Mouse (Mus musculus) midbrain, embryonic 11.5 days (tissue): ENCODE measurements around the gene Stim2. TPM values are rescaled to one million over a fixed set of nuclear protein-coding genes. Genes with fewer than 3 reads are reported as not detected.

ENCODE experiments used
- ATAC-seq: fragments of 200-750 bp; cut with Nextera tagmentation; 2 replicates; pipeline ENCODE4 v1.8.0; 2017; ENCODE audit warnings: moderate TSS enrichment, moderate library complexity; ENCODE audit not compliant: low FRiP score
- DNase-seq: peaks from one replicate; pipeline ENCODE4 v3.0.0; 2015; ENCODE audit warnings: low spot score; ENCODE audit errors: missing footprints
- H3K27ac ChIP-seq: fragments of 300-500 bp; sonication (generic); 2 replicates; pipeline ENCODE4 v1.5.1; 2014; ENCODE audit warnings: low read depth, low read length
- H3K27me3 ChIP-seq: fragments of 300-500 bp; sonication (generic); 2 replicates; pipeline ENCODE4 v1.6.1; 2014; ENCODE audit warnings: mild to moderate bottlenecking, low read length, moderate library complexity, mixed read lengths; ENCODE audit not compliant: control insufficient read depth, insufficient read depth
- H3K36me3 ChIP-seq: fragments of 300-500 bp; sonication (generic); 2 replicates; pipeline ENCODE4 v1.6.1; 2014; ENCODE audit warnings: mild to moderate bottlenecking, low read length, moderate library complexity, mixed read lengths; ENCODE audit not compliant: control insufficient read depth, insufficient read depth
- H3K4me1 ChIP-seq: fragments of 300-500 bp; sonication (generic); 2 replicates; pipeline ENCODE4 v1.6.1; 2014; ENCODE audit warnings: low read length; ENCODE audit not compliant: control insufficient read depth, insufficient read depth
- H3K4me2 ChIP-seq: fragments of 300-500 bp; sonication (generic); 2 replicates; pipeline ENCODE4 v1.6.1; 2014; ENCODE audit warnings: mild to moderate bottlenecking, moderate library complexity
- H3K4me3 ChIP-seq: fragments of 300-500 bp; sonication (generic); 2 replicates; pipeline ENCODE4 v1.5.1; 2014; ENCODE audit warnings: low read depth, low read length
- H3K9ac ChIP-seq: fragments of 300-500 bp; sonication (generic); 2 replicates; pipeline ENCODE4 v1.6.1; 2014; ENCODE audit warnings: low read length
- H3K9me3 ChIP-seq: fragments of 300-500 bp; sonication (generic); 2 replicates; pipeline ENCODE4 v1.6.1; 2016; ENCODE audit warnings: low read length; ENCODE audit not compliant: control insufficient read depth
- WGBS: fragments of 180-500 bp; shearing (Covaris S2); extraction: QIAGEN DNeasy Blood & Tissue Kit; methylation state at CpG from one replicate; pipeline ENCODE4 v1.1.7; 2014; 5-methylcytosine and 5-hydroxymethylcytosine counted together
- polyA plus RNA-seq: library from polyadenylated mRNA; unstranded; fragments of >200 nt; fragmentation: Nextera tagmentation; extraction: Ambion mirVana; gene quantifications from 2 replicates; pipeline ENCODE4 v1.2.1, GENCODE M21; 2014

Stim2 gene
- 23.1 and 24.0 TPM in 2 replicates for polyA plus RNA-seq

DNA sequence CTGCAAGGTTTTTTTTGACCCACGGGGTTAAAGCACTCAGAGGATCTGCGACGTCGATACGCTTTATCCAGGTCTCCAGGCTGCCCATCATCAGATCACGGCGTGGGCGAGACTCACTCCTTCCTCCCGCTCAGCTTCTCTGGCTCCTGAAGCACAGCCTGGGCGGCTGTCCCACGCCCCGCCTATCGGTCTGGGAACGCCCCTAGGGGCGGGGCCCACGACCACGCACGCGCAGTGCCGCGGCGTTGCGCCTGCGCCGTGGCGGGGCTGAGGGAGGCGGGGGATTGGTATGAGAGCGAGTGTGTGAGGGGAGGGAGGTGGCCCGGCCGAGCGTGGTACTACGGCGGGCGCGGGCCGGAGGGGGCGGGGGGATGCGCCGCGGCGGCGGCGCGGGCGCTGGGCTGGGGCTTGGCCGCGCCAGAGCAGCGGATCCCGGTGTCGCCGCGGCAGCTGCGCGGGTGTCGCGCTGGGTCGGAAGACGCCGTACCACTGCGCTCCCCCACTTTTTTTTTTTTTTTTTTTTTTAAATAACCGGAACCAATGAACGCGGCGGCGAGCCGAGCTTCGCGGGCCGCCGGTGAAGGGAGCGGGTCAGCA is at the start of gene Stim2:
Stim2 (plus strand) TSS at position 354 of the 597 bp plus-strand sequence.
- peak within 1 kb of the TSS; percentile 91 for H3K9ac ChIP-seq
- no peaks in the 10 kb centered on the region; the same call in 1 of the 2 replicates for H3K27me3 ChIP-seq
- ATAC-seq, result peak; percentile 97
- DNase-seq, result peak; percentile 100
- H3K9me3 ChIP-seq, result no peaks in the 10 kb centered on the region
- H3K36me3 ChIP-seq, result no peaks in the 10 kb centered on the region
- peak within 1 kb of the TSS; percentile 85 for H3K27ac ChIP-seq
- H3K4me1 ChIP-seq, result peaks cover 16% of the 10 kb centered on the region
- WGBS, result 1% methylated on average over 49 of the region's 71 CpGs
- H3K4me2 ChIP-seq, result peak within 1 kb of the TSS; percentile 80
- peak within 1 kb of the TSS; percentile 86 for H3K4me3 ChIP-seq

DNA sequence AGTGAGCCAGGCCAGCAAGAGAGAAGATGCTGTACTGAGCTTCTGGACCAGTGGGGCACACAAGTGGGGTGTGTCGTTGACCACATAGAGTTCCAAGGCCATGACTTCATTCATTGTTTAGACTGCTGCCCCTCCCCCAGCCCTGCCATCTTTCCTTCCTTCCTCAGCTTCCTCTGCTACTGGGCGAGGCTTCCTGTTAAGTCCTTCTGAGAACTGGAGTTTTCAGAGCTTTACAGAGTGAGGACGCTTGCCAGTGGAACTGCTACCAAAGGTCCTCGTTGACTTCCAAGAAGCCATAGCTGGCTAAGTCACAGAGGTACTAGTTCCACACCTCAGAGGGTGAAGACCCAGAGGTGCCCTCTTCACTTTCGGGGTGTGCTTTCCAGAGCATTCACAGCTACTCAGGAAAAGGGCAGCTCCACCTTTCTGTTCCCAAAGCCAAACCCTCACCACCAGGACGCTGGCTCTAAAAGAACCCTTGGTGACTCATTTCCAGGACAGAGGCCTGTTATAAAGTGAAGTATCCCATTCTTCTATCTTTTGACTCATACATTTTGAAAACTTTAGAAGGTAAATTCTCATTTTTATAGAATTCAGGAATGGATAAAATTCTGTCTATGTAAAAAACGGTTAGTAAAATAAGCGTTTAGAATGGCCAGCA is 49.6 kb upstream of the Stim2 start:
- Histone ChIP-seq H3K4me3 (no peak overlapping the region), H3K4me1 (no peaks in the 10 kb centered on the region), H3K9ac (no peak overlapping the region), H3K4me2 (no peak overlapping the region), H3K27me3 (no peaks in the 10 kb centered on the region), H3K27ac (no peak overlapping the region), H3K9me3 (no peaks in the 10 kb centered on the region), H3K36me3 (no peaks in the 10 kb centered on the region)
- 84% methylated on average over 8 of the region's 8 CpGs for WGBS
- ATAC-seq (no peak), DNase-seq (no peak)

DNA sequence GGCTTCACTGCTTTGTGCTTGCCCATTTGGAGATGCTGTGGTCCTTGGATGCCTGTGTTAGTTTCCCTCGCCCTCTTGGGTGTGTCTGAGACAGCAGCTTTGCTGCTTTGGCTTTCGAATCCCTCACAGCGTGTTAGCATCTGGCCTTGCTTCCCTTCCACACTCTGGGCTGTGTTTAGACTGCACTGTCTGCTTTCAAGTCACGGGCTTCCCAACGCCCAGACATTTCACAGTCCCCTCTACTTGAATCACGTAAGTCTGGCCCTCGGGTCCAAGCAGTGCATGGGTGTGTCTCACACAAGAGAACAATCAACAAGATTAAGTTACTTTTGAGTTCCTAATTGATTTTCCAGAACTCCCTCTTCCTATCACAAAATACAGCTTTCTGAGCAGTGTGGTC is 48.1 kb upstream of the Stim2 start:
- H3K27me3 ChIP-seq, result no peaks in the 10 kb centered on the region

GRCm38 (mm10) chr5:53953216-53953615 is 45.1 kb upstream of the Stim2 start:
- H3K9me3 ChIP-seq, result no peaks in the 10 kb centered on the region
- ATAC-seq, result no peak
- H3K9ac ChIP-seq, result no peak overlapping the region
- H3K4me1 ChIP-seq, result no peaks in the 10 kb centered on the region
- no peaks in the 10 kb centered on the region for H3K27me3 ChIP-seq
- H3K4me3 ChIP-seq, result no peak overlapping the region
- DNase-seq, result no peak
- no peaks in the 10 kb centered on the region for H3K36me3 ChIP-seq
- no peak overlapping the region for H3K27ac ChIP-seq
- no peak overlapping the region for H3K4me2 ChIP-seq

More for the DNA sequence above, 48.1 kb upstream of the Stim2 start:
- no peaks in the 10 kb centered on the region for H3K36me3 ChIP-seq
- H3K4me3 ChIP-seq, result no peak overlapping the region
- no peaks in the 10 kb centered on the region for H3K9me3 ChIP-seq
- H3K9ac ChIP-seq, result no peak overlapping the region
- ATAC-seq, result no peak
- DNase-seq, result no peak
- H3K4me2 ChIP-seq, result no peak overlapping the region
- no peak overlapping the region for H3K27ac ChIP-seq
- WGBS, result 71% methylated on average over 7 of the region's 7 CpGs
- H3K4me1 ChIP-seq, result no peaks in the 10 kb centered on the region

DNA sequence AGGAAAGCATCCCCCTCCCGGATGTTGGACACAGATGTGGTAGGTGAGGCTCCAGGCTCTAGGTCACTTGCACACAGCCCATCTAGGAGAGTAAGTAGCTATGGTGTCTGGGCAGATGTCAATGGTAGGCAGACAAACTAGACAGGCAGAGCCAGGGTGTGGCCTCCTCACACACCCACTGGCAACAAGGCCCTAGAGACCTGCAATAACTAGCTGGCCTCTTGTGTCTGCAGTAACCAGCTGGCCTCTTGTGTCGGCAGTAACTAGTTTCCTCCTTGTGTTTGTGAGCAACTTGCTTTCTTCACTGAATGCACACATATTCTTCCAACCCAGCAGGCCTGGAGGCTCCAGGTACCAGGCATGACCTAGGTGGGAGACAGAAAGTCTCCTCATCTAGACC is 44.5 kb upstream of the Stim2 start:
- Histone ChIP-seq H3K4me2 (no peak overlapping the region), H3K27me3 (no peaks in the 10 kb centered on the region), H3K27ac (no peak overlapping the region), H3K9me3 (no peaks in the 10 kb centered on the region), H3K36me3 (no peaks in the 10 kb centered on the region), H3K4me3 (no peak overlapping the region), H3K4me1 (no peaks in the 10 kb centered on the region), H3K9ac (no peak overlapping the region)
- ATAC-seq (no peak), DNase-seq (no peak)
- 90% methylated on average over 2 of the region's 2 CpGs for WGBS

DNA sequence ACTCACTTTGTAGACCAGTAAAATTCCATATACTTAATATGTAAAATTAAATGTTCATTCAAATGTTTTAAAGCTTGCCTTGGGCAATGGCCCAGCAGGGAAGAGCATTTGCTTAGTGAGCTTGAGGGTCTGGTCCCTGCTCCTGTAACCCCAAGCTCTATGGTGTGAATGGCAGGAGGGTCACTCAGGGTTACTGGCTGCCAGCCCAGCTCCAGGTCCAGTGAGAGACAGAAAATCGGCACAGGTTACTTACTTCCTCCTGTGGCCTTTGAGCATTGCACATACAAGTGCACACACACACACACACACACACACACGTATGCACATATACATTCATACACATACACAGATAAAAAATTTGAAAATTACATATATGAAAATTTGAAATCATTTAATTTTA is 42.3 kb upstream of the Stim2 start:
- no peak for ATAC-seq

GRCm38 (mm10) chr5:53956396-53957314 is 41.6 kb upstream of the Stim2 start:
- no peak for DNase-seq
- no peaks in the 10 kb centered on the region for H3K9me3 ChIP-seq
- H3K36me3 ChIP-seq, result no peaks in the 10 kb centered on the region
- WGBS, result 88% methylated on average over 19 of the region's 19 CpGs
- H3K4me2 ChIP-seq, result no peak overlapping the region
- no peaks in the 10 kb centered on the region for H3K27me3 ChIP-seq
- ATAC-seq, result no peak
- no peak overlapping the region for H3K4me3 ChIP-seq
- H3K27ac ChIP-seq, result no peak overlapping the region
- H3K4me1 ChIP-seq, result no peaks in the 10 kb centered on the region
- H3K9ac ChIP-seq, result no peak overlapping the region

More for the DNA sequence above, 42.3 kb upstream of the Stim2 start:
- Histone ChIP-seq H3K9me3 (no peaks in the 10 kb centered on the region), H3K4me1 (no peaks in the 10 kb centered on the region), H3K27me3 (no peaks in the 10 kb centered on the region), H3K4me2 (no peak overlapping the region), H3K36me3 (no peaks in the 10 kb centered on the region), H3K9ac (no peak overlapping the region), H3K4me3 (no peak overlapping the region), H3K27ac (no peak overlapping the region)
- DNase-seq, result no peak
- WGBS, result 84% methylated on average over 2 of the region's 2 CpGs

- no peaks in the 10 kb centered on the region for H3K9me3 ChIP-seq
- ATAC-seq (no peak), DNase-seq (no peak)
- no peaks in the 10 kb centered on the region for H3K27me3 ChIP-seq
- H3K4me1 ChIP-seq, result no peaks in the 10 kb centered on the region
- 67% methylated on average over 6 of the region's 6 CpGs for WGBS
- no peaks in the 10 kb centered on the region for H3K36me3 ChIP-seq
- H3K27ac ChIP-seq, result no peak overlapping the region
- H3K9ac ChIP-seq, result no peak overlapping the region
- H3K4me2 ChIP-seq, result no peak overlapping the region
- no peak overlapping the region for H3K4me3 ChIP-seq
Measured at GRCm38 (mm10) chr5:53957348-53957747, 41.0 kb upstream of the Stim2 start.

DNA sequence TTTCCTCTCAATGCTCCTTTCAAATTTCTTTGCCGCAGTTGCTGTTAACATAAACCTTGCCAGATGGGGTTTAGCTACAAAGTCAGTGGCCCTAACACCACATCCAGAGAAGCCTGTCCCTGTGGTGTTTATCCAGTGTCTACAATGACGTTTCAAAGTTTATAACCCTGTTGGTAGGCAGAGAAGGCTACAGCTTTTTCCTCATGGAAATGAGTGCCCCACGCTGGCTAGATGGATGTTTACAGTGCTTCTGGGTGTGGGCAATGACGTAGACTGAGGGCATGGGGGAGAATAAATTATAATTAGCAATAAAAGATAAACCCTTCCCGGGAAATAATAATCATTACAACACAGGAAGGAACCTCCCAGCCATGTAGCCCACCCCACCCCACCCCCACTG is 37.1 kb upstream of the Stim2 start:
- H3K4me2 ChIP-seq, result no peak overlapping the region
- H3K9me3 ChIP-seq, result no peaks in the 10 kb centered on the region
- H3K27me3 ChIP-seq, result no peaks in the 10 kb centered on the region

More for the DNA sequence above, 37.1 kb upstream of the Stim2 start:
- Histone ChIP-seq H3K36me3 (no peaks in the 10 kb centered on the region), H3K4me3 (no peak overlapping the region), H3K9ac (no peak overlapping the region), H3K4me1 (no peaks in the 10 kb centered on the region), H3K27ac (no peak overlapping the region)
- 78% methylated on average over 5 of the region's 5 CpGs for WGBS
- ATAC-seq, result no peak
- DNase-seq, result peak; percentile 19
